ENCODE assay signal across 30 mouse cellular contexts in genomic region chr2:66656430-66656829, GRCm38 (mm10). TPM values are rescaled to one million over a fixed set of nuclear protein-coding genes. Genes with fewer than 3 reads are reported as not detected.
"Had no signal": no experiment of that assay in that cellular context is flagged by ENCODE, and none has a peak within 500 bp of the region (broad histone marks: within the 10 kb centered on the region; RNA-seq: fewer than 3 reads in every experiment).

No protein-coding gene starts in this region.

- H3K27ac ChIP-seq: heart, adult 2 months; heart, embryonic 13.5 days; heart, embryonic 15.5 days; hindbrain, embryonic 12.5 days; hindbrain, embryonic 14.5 days; kidney, embryonic 15.5 days; kidney, postnatal 0 days; limb, embryonic 12.5 days had no signal

- H3K4me2 ChIP-seq: heart, embryonic 11.5 days; heart, embryonic 13.5 days; heart, embryonic 15.5 days; hindbrain, embryonic 12.5 days; hindbrain, embryonic 14.5 days; kidney, embryonic 15.5 days; limb, embryonic 12.5 days; liver, embryonic 11.5 days had no signal

- H3K9me3 ChIP-seq: heart, embryonic 13.5 days; heart, embryonic 15.5 days; hindbrain, embryonic 12.5 days; kidney, embryonic 15.5 days; limb, embryonic 12.5 days had no signal

- H3K27me3 ChIP-seq: heart, embryonic 13.5 days; heart, embryonic 15.5 days; hindbrain, embryonic 12.5 days; kidney, embryonic 15.5 days; limb, embryonic 12.5 days had no signal

- ATAC-seq: hindbrain, embryonic 16.5 days; intestine, embryonic 16.5 days had no signal

- H3K4me1 ChIP-seq: heart, embryonic 13.5 days; heart, embryonic 15.5 days; hindbrain, embryonic 12.5 days; kidney, embryonic 15.5 days; limb, embryonic 12.5 days had no signal

- H3K9ac ChIP-seq: heart, embryonic 13.5 days; heart, embryonic 15.5 days; hindbrain, embryonic 12.5 days; hindbrain, embryonic 14.5 days; kidney, embryonic 15.5 days; limb, embryonic 12.5 days had no signal

- H3K4me3 ChIP-seq: heart, adult 2 months; heart, embryonic 13.5 days; heart, embryonic 15.5 days; hindbrain, embryonic 12.5 days; kidney, embryonic 15.5 days; limb, embryonic 12.5 days had no signal

- DNase-seq: gastrocnemius, postnatal 14 days; gastrocnemius, postnatal 36 days; heart, adult 11 months; heart, adult 2 months; heart, postnatal 14 days; heart, postnatal 36 days; kidney, adult 11 months; kidney, adult 2 months; kidney, adult 9 months; kidney, postnatal 14 days; kidney, postnatal 36 days; layer of hippocampus, adult 9-11 months; layer of hippocampus, postnatal 36 days; left cerebral cortex, postnatal 4 days; liver had no signal

- H3K36me3 ChIP-seq: heart, embryonic 13.5 days; heart, embryonic 15.5 days; hindbrain, embryonic 12.5 days; kidney, embryonic 15.5 days; limb, embryonic 12.5 days had no signal

RNA-seq across cellular contexts. Expression of gene Scn9a, which starts 21.7 kb away (rescaled TPM):
- total RNA-seq: gastrocnemius, adult 18-20 months; gastrocnemius, adult 8-10 months; gastrocnemius, postnatal 14 days; gastrocnemius, postnatal 36 days; hematopoietic stem cell, adult 5-6 weeks had no signal
- polyA plus RNA-seq: heart, adult 2 months; heart, postnatal 0 days; liver, embryonic 11.5 days had no signal
